Mouse (Mus musculus) ES-E14 (cell line): ENCODE results near the gene Cmtm6.

Experiments used
- MAFK ChIP-seq: IDR thresholded peaks from 2 replicates; pipeline ENCODE4 v1.6.1; 2014; ENCODE audit warnings: mild to moderate bottlenecking, low read depth, low read length, inconsistent platforms; ENCODE audit not compliant: insufficient read depth
- ZC3H11A ChIP-seq: IDR thresholded peaks from 2 replicates; pipeline ENCODE4 v1.6.1; 2012; ENCODE audit warnings: low read depth, mild to moderate bottlenecking, inconsistent platforms, low read length, borderline replicate concordance

GRCm38 (mm10) chr9:114716677-114717331, 14.1 kb upstream of the Cmtm6 start:
- TF ChIP-seq ZC3H11A (no peak), MAFK (no peak)
